Mouse (Mus musculus) left cerebral cortex, adult 8-10 months (tissue): ENCODE results near the gene Armh2. TPM values are rescaled to one million over a fixed set of nuclear protein-coding genes. Genes with fewer than 3 reads are reported as not detected.
A peak's percentile ranks its signal among the peaks of the same experiment; 100 is the strongest.

ENCODE experiments used
- DNase-seq, 2 experiments: peaks; one replicate each; pipeline ENCODE4 v3.0.0; 2022; ENCODE audit warnings: low spot score in 2 of 2
- total RNA-seq, 4 experiments: library from RNA; stranded (reverse); gene quantifications; 2 replicates each; pipeline ENCODE4 v1.2.4; 2022

The Armh2 gene
- not detected for total RNA-seq

DNA sequence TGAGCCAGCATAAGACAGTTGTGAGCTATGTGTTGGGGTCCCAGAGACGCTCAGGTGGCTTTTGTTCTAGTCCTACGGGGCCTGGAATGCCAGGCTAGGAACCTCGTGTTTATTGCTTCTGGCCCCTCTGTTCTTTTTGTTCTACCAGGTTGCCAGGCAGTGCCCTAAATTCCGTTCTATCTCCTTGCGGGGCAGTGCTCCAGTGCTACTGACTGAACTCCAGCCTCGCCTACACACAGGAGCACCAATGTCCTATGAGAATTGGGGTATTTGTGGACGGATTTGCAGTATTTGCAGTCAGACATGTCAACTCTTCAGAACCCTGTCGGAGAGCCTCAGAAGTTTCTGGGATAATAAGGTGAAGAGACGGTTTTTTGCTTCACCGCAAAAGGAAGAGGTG is at the start of gene Armh2:
Gene Armh2 (plus strand): TSS at position 205 of the 400 bp plus-strand sequence.
- no peak for DNase-seq

DNA sequence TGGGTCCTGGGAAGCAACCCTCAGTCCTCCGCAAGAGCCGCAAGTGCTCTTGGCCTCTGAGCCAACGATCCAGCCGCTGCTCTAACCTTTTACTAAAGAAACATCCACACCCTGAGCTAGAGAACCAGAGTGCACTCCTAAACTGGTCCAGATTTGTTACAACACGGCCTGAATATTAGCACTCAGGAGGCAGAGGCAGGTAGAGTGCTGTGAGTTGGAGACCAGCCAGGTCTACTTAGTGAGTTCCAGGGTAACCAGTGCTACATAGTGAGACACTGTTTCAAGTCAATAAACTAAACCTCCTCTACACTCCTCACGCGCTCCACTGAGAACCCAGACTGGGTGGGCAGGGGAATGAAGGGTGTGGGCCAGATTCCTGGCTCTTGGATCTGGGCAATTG is 47.7 kb upstream of the Armh2 start:
- no peak for DNase-seq

DNA sequence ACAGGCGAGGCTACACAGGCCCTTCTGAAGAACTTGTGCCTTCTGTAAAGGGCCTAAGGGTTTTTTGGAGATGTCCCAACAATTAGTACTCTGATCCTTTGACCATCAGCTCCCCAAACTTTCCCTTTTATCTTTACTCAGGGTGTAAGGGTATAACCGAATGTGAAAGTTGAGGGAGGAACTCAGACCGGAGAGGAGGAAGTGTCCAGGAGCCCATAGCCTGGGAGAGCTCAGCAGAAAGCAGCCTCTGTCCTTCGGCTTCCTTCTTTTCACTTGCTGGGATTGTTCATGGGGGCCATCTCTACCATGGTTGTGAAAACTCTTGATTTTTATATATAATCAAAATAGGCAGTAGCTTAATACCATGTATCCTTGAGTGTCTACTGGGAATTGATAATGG is 42.3 kb upstream of the Armh2 start:
- DNase-seq = no peak

- DNase-seq = no peak
Measured at GRCm38 (mm10) chr13:24702128-24702527, 38.9 kb upstream of the Armh2 start.

GRCm38 (mm10) chr13:24709656-24710396 is 31.2 kb upstream of the Armh2 start:
- no peak for DNase-seq

DNA sequence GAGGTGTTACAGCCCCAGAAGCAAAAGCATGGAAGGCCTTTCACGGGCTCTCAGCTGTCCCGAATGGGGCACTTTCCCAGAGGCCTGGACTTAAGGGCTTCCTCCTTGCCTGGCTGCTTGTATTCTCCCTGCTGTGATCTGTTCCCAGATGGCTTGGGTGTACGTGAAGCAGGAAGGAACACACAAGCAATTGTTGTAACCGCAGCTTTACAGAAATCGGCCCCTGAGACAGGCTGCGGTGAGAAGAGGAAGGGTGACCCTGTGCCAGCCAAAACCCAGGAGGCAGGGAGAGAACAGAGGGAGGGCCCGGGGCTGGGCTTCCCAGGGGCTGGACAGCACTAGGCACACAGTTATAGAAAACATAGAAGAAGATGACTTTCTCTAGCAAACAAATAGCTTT is 30.1 kb upstream of the Armh2 start:
- no peak for DNase-seq

GRCm38 (mm10) chr13:24712581-24713130 is 28.4 kb upstream of the Armh2 start:
- DNase-seq = no peak

DNA sequence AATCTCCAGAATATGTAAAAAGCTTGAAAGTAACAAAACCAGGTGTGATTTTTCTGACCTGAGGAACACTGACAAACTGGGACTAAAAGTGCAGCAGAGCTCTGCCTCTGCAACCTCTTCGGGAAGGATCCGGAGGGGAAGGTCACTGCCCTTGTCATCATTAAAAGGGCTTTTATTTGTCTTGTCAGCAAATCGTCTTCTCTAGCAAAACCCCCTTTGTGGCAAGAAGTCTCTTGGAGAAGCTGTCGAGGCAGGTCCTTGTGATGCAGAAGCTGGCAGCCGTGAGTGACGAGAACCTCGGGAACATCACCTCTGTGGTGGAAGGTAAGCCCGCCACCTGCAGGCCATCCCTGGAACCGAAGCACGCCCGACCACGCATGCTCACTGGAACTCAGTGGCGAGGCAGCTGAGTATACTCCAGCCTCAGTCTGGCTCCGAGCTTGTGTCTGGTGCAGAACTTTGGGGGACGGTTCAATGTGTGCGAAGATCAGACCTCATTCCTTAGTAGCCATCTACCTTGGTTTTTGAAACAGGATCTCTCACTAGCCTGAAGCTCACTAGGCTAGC is 27.5 kb upstream of the Armh2 start:
- peak; percentile 78 to 94 for DNase-seq

GRCm38 (mm10) chr13:24714360-24714885 is 26.6 kb upstream of the Armh2 start:
- DNase-seq = no peak

DNA sequence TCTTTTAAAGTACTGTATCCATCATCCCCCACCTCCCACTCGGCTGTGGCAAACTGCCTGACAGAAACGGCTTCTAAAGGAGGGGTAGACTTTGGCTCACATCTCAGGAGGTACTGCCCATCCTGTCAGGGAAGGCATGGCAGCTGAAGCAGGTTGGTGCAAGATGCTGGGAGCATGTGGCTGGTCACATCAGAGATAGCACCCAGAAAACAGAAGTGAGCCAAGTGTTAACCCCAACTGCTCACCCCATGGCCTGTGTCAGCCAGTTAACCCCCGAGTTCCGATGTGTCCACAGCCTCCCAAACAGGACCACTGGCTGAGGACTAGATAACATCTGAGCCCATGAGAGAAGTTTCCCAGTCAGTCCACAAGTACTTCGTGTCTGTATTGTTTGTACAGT is 25.4 kb upstream of the Armh2 start:
- no peak for DNase-seq

DNA sequence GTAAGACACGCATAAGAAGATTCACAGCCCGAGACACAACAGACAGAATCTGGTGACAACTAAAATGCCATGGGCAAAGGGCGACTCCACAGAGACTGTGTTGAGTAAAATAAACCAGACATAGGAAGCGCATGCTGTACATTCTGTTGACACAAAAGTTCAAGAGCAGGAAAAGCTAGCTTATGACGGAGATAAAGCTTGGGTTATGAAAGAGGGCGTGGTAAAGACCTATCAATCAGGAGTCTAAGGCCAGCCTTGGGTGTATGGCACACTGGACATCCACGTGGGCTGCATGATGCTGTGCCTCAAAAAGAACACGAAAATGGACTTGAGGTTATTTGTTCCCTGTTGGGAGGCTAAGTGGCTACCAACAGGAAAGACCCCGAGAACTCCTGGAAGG is 24.6 kb upstream of the Armh2 start:
- no peak for DNase-seq

GRCm38 (mm10) chr13:24717677-24718076 is 23.4 kb upstream of the Armh2 start:
- DNase-seq = no peak

GRCm38 (mm10) chr13:24721502-24721901 is 19.5 kb upstream of the Armh2 start:
- no peak for DNase-seq

- DNase-seq = no peak
Measured at GRCm38 (mm10) chr13:24723699-24724394, 17.2 kb upstream of the Armh2 start.

DNA sequence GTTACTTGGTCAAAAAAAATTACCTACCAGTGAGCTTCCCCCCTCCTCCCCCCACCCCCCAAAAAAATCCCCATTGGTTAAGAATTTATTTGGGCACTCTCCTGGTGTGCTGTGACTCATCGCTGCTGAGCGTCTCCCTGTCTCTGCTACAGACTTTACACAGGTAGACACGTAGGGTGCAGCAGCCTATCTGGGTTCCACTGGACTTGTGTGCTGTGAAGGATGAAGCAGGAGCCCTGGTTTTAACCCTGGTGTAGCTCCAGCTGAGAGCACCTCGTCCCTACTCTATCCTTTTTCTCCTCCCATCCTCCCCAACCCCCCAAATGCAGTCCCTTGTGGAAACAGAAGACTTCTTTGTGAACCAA is 16.7 kb upstream of the Armh2 start:
- no peak for DNase-seq

- DNase-seq = no peak
Measured at GRCm38 (mm10) chr13:24729128-24729527, 11.9 kb upstream of the Armh2 start.

GRCm38 (mm10) chr13:24734502-24734901 is 6.5 kb upstream of the Armh2 start:
- no peak for DNase-seq

DNA sequence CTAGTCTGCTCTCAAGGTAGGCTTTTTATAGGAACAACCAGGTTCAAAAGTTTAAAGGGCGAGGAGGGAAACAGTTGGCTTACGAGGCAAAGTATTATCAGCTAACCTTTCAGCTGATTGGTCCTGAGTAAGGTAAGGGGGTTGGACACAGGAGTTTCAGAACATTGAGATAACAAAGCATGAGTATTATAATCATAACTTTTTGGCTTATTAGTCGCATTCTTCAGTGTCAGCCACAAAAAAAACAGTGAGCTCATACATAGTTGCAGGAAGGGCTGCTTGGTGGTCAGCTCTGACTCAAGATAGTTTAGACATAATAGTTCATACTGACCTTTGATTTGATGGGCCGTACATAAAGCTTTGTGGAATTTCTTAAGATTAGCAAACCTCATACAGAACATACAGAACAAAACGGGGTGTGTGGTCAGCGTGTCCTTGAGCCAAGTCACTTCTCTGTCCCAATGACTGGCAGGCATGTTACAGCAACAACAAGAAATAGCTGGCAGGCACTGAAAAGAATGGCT is 5.4 kb upstream of the Armh2 start:
- DNase-seq = no peak

DNA sequence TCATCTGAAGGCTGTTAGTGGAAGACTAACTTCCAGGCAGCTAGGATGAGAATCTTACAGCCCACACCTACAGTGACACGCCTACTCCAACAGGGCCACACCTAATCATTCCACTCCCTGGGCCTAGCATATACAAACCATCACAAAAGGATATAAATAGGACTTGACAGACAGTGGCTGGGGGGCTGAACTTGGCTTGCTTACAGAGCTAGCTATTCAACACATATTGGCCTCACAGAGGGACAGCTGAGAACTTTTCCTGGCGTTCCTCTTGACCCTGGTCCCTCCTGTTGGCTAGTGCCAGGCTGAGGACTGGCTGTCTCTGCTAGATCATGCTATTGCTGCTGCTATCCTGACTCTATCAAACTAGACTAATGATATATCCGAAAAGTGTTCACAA is 6.8 kb downstream of the Armh2 start:
- no peak for DNase-seq

- no peak for DNase-seq
Measured at GRCm38 (mm10) chr13:24750807-24751206, 9.8 kb downstream of the Armh2 start.

DNA sequence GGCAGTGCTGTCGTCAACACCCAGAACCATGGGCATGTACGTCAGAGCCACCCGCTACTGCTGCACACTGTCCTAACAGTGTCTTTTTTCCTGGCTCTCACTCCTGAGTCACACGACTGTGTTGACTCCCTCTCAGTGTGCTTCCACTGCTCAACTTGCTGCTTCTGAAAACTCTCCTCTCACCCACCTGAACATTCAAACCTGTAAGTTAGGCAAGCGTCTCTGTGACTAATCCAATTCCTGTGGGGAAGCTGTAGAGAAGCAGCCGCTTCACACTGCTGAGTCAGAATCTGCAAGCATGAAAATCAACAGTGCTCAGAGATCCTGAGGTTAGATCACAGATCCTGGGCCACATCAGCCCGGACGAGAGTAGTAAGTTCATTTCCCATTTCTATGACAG is 10.4 kb downstream of the Armh2 start:
- peak in 1 of 2 experiments; percentile 12 for DNase-seq

GRCm38 (mm10) chr13:24756756-24757155 is 15.7 kb downstream of the Armh2 start:
- no peak for DNase-seq
